8 mouse cellular contexts compared by ENCODE assay signal in genomic region chr16:32643661-32644061, GRCm38 (mm10). TPM values are rescaled to one million over a fixed set of nuclear protein-coding genes. Genes with fewer than 3 reads are reported as not detected.
DNase-seq lines count a peak whose midpoint lies in the region; ATAC-seq and TF ChIP-seq lines count a peak whose summit lies in the region.

Tnk2 (plus strand) TSS chr16:32643874.

- peak within 1 kb of the TSS; percentile 97 for H3K4me2 ChIP-seq in intestine, postnatal 0 days (replicated peaks; ENCODE audit: low read depth)
- H3K4me2 ChIP-seq in midbrain, embryonic 12.5 days (replicated peaks) = peak within 1 kb of the TSS; percentile 93

- H3K36me3 ChIP-seq in intestine, postnatal 0 days (ENCODE audit: control insufficient read depth, insufficient read depth) = no peaks in the 10 kb centered on the region
- no peaks in the 10 kb centered on the region for H3K36me3 ChIP-seq in midbrain, embryonic 12.5 days

- H3K27ac ChIP-seq in intestine, postnatal 0 days (ENCODE audit: low read depth, low read length) = peak within 1 kb of the TSS; percentile 50; the same call in 1 of the 2 replicates
- peak within 1 kb of the TSS; percentile 86 for H3K27ac ChIP-seq in midbrain, embryonic 12.5 days (replicated peaks)

- peak; percentile 82 for DNase-seq in ovary, adult 18-20 months (ENCODE audit: low spot score)
- DNase-seq in ovary, postnatal 10 days (ENCODE audit: low spot score) = no peak
- peak; percentile 79 for DNase-seq in embryo, embryonic 11.5 days (ENCODE audit: low read depth, low spot score)
- no peak for DNase-seq in gonadal fat pad, adult 2 months (ENCODE audit: low read depth)
- peak; percentile 91 for DNase-seq in left cerebral cortex, postnatal 4 days
- DNase-seq in spleen, adult 18-20 months = peak; percentile 88 to 94

- H3K9me3 ChIP-seq in intestine, postnatal 0 days (ENCODE audit: control insufficient read depth) = no peaks in the 10 kb centered on the region
- no peaks in the 10 kb centered on the region for H3K9me3 ChIP-seq in midbrain, embryonic 12.5 days

- WGBS in intestine, postnatal 0 days = under 1% methylated on average over 27 of the region's 40 CpGs
- 1% methylated on average over 24 of the region's 40 CpGs for WGBS in midbrain, embryonic 12.5 days

- peaks cover 9% of the 10 kb centered on the region; the same call in 1 of the 2 replicates for H3K4me1 ChIP-seq in intestine, postnatal 0 days (replicated peaks; ENCODE audit: control insufficient read depth, insufficient read depth, low read length)
- peaks cover 19% of the 10 kb centered on the region for H3K4me1 ChIP-seq in midbrain, embryonic 12.5 days

- peak; percentile 79 for ATAC-seq in intestine, postnatal 0 days
- ATAC-seq in midbrain, embryonic 12.5 days (ENCODE audit: low FRiP score, low read depth) = peak; percentile 92

- H3K9ac ChIP-seq in intestine, postnatal 0 days (ENCODE audit: low read depth, low read length) = peak within 1 kb of the TSS; percentile 88
- peak within 1 kb of the TSS; percentile 87 for H3K9ac ChIP-seq in midbrain, embryonic 12.5 days (replicated peaks)

- H3K4me3 ChIP-seq in intestine, postnatal 0 days (ENCODE audit: low read depth, low read length) = peak within 1 kb of the TSS; percentile 75
- H3K4me3 ChIP-seq in midbrain, embryonic 12.5 days = peak within 1 kb of the TSS; percentile 95

- intact Hi-C loops in left cerebral cortex, postnatal 4 days (cut with DNase I) = no loop called here

- no peak for TF ChIP-seq CTCF in intestine, postnatal 0 days (IDR thresholded peaks at IDR 0.05; ENCODE audit: low read depth)

- no peaks in the 10 kb centered on the region for H3K27me3 ChIP-seq in intestine, postnatal 0 days (replicated peaks; ENCODE audit: control insufficient read depth, insufficient read depth, low read length)
- peaks cover 5% of the 10 kb centered on the region; the same call in 1 of the 2 replicates for H3K27me3 ChIP-seq in midbrain, embryonic 12.5 days

RNA-seq across cellular contexts. Expression of gene Tnk2, which starts in this region (rescaled TPM):
- 93.2 and 108 TPM in 2 replicates for polyA plus RNA-seq in gonadal fat pad, adult 2 months (2012; rRNA removed)
- 8.0 and 9.6 TPM in 2 replicates for polyA plus RNA-seq in intestine, postnatal 0 days (2015; fragmentation: Nextera tagmentation; extraction: Ambion mirVana)
- 10 to 100 TPM; 84.7 to 99.6 TPM for total RNA-seq in left cerebral cortex, postnatal 4 days (2021)
- 9.5 and 11.9 TPM in 2 replicates for polyA plus RNA-seq in midbrain, embryonic 12.5 days (2016; fragmentation: Nextera tagmentation; extraction: Ambion mirVana)

Comparison
In these comparisons a context has a peak if more than half of its experiments do, and no peak if none do; other contexts are left out.
1. DNase-seq: peak in ovary, adult 18-20 months (single experiment), embryo, embryonic 11.5 days (single experiment), left cerebral cortex, postnatal 4 days (single experiment) and spleen, adult 18-20 months (2 of 2); none in ovary, postnatal 10 days (single experiment) and gonadal fat pad, adult 2 months (single experiment).